Mouse (Mus musculus): ENCODE measurements around the gene Olfr1462. TPM values are rescaled to one million over a fixed set of nuclear protein-coding genes. Genes with fewer than 3 reads are reported as not detected.

The Olfr1462 gene
- not detected in 2 replicates for polyA plus RNA-seq (2012; rRNA removed)

GRCm38 (mm10) chr19:13185434-13185833 is at the start of gene Olfr1462:
Gene Olfr1462 (plus strand): TSS chr19:13185734.
- DNase-seq (ENCODE audit: low spot score), result no peak

GRCm38 (mm10) chr19:13149449-13149848 is 36.1 kb upstream of the Olfr1462 start, which contains the start of gene Olfr1459:
Gene Olfr1459 (minus strand): TSS chr19:13149549.
- no peak for DNase-seq (ENCODE audit: low spot score)

GRCm38 (mm10) chr19:13162700-13163099 is 22.8 kb upstream of the Olfr1462 start, which contains the start of gene Olfr1461:
Gene Olfr1461 (plus strand): TSS chr19:13163000.
- no peak for DNase-seq (ENCODE audit: low spot score)

GRCm38 (mm10) chr19:13221666-13222065 is 36.1 kb downstream of the Olfr1462 start:
- DNase-seq (ENCODE audit: low spot score), result no peak

- no peak for DNase-seq (ENCODE audit: low spot score)
Measured at GRCm38 (mm10) chr19:13231028-13231427, 45.5 kb downstream of the Olfr1462 start, which contains the start of gene Olfr1463. Gene Olfr1463 (plus strand): TSS chr19:13231328.

Other genes starting within 250 kb of the Olfr1462 start
- not detected in 2 replicates for gene Olfr1450, start 235.5 kb upstream of the Olfr1462 start, polyA plus RNA-seq (2012; rRNA removed)
- gene Olfr1451, start 190.7 kb upstream of the Olfr1462 start, polyA plus RNA-seq (2012; rRNA removed), result not detected in 2 replicates
- not detected in 2 replicates for gene Olfr1453, start 157.4 kb upstream of the Olfr1462 start, polyA plus RNA-seq (2012; rRNA removed)
- gene Olfr1454, start 125.1 kb upstream of the Olfr1462 start, polyA plus RNA-seq (2012; rRNA removed), result not detected in 2 replicates
- not detected in 2 replicates for gene Olfr1457, start 87.8 kb upstream of the Olfr1462 start, polyA plus RNA-seq (2012; rRNA removed)
- gene Olfr1458, start 79.0 kb upstream of the Olfr1462 start, polyA plus RNA-seq (2012; rRNA removed), result not detected in 2 replicates
- not detected in 2 replicates for gene Olfr1459, start 36.2 kb upstream of the Olfr1462 start, polyA plus RNA-seq (2012; rRNA removed)
- not detected in 2 replicates for gene Olfr1461, start 22.7 kb upstream of the Olfr1462 start, polyA plus RNA-seq (2012; rRNA removed)
- not detected in 2 replicates for gene Olfr1463, start 45.6 kb downstream of the Olfr1462 start, polyA plus RNA-seq (2012; rRNA removed)
- not detected in 2 replicates for gene Olfr1465, start 129.8 kb downstream of the Olfr1462 start, polyA plus RNA-seq (2012; rRNA removed)
- gene Olfr1466, start 153.1 kb downstream of the Olfr1462 start, polyA plus RNA-seq (2012; rRNA removed), result not detected in 2 replicates
- not detected in 2 replicates for gene Olfr1467, start 176.5 kb downstream of the Olfr1462 start, polyA plus RNA-seq (2012; rRNA removed)
- not detected in 2 replicates for gene Olfr1469, start 222.1 kb downstream of the Olfr1462 start, polyA plus RNA-seq (2012; rRNA removed)

Measured in urinary bladder, adult 2 months (tissue).